Mouse (Mus musculus): ENCODE data around the gene Otop3. TPM values are rescaled to one million over a fixed set of nuclear protein-coding genes. Genes with fewer than 3 reads are reported as not detected.
A peak's percentile ranks its signal among the peaks of the same experiment; 100 is the strongest.

Gene Otop3
- polyA plus RNA-seq (2015; fragmentation: Nextera tagmentation; extraction: Ambion mirVana): 2.3 and 2.7 TPM in 2 replicates

DNA sequence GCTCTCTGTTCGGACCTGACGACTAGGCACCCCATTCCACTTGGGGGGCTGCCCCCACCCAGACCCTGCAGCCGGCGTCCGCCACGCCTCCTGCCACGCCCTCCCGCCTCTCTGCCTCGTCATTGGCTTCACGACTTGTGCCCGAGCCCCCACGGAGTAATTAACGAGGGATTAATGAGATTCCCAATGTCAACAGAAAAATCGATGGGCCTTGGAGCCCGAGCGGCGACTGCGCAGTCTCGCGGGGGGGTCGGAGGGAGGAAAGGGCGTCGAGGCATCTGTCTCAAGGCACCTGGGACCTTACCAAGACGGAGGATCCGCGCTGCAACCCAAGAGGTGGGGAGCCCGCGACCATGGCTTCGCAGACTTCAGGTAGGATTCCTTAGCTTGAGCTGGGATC is at the start of gene Otop3:
Gene Otop3 (plus strand): TSS at position 201 of the 400 bp plus-strand sequence.
- H3K9ac ChIP-seq (ENCODE audit: low read depth, low read length): peak within 1 kb of the TSS; percentile 58
- no peak within 1 kb of the TSS for H3K27ac ChIP-seq (ENCODE audit: low read depth, low read length)
- WGBS: 2% methylated on average over 29 of the region's 29 CpGs
- peak within 1 kb of the TSS; percentile 70 for H3K4me2 ChIP-seq (ENCODE audit: low read length)
- H3K4me3 ChIP-seq (ENCODE audit: low read length): peak within 1 kb of the TSS; percentile 40
- H3K27me3 ChIP-seq (replicated peaks; ENCODE audit: control insufficient read depth, insufficient read depth, low read length): peaks cover 14% of the 10 kb centered on the region
- H3K9me3 ChIP-seq (ENCODE audit: control insufficient read depth, low read length): no peaks in the 10 kb centered on the region
- peaks cover 8% of the 10 kb centered on the region for H3K4me1 ChIP-seq (ENCODE audit: control insufficient read depth, insufficient read depth, low read depth, low read length)
- no peaks in the 10 kb centered on the region for H3K36me3 ChIP-seq (ENCODE audit: control insufficient read depth, insufficient read depth, low read length)
- 0 out of 2 replicates have a peak, but pooled peaks have one; percentile 17 for ATAC-seq

DNA sequence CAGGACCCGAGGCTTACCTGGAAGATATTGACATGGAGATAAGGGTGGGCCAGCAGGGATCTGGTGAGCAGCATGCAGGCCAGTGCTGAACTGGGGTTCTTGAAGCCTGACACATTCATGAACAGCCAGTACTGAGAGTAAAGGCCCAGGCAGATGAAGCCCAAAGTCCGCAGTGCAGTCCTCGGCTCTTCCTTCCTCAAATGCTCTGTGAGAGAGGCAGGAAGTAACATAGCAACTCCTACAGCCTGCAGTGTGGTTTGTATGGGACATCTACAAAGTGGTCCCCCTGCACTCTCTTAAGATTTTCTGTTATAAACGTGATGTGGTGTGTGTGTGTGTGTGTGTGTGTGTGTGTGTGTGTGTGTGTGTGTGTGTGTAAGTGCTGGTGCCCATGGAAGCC is 49.2 kb upstream of the Otop3 start:
- Histone ChIP-seq H3K27ac (ENCODE audit: low read depth, low read length) (no peak overlapping the region), H3K4me1 (ENCODE audit: control insufficient read depth, insufficient read depth, low read depth, low read length) (peaks cover 2% of the 10 kb centered on the region), H3K9me3 (ENCODE audit: control insufficient read depth, low read length) (no peaks in the 10 kb centered on the region), H3K36me3 (ENCODE audit: control insufficient read depth, insufficient read depth, low read length) (no peaks in the 10 kb centered on the region), H3K27me3 (replicated peaks; ENCODE audit: control insufficient read depth, insufficient read depth, low read length) (no peaks in the 10 kb centered on the region), H3K4me2 (ENCODE audit: low read length) (no peak overlapping the region), H3K9ac (ENCODE audit: low read depth, low read length) (no peak overlapping the region), H3K4me3 (ENCODE audit: low read length) (no peak overlapping the region)
- WGBS: 77% methylated on average over 4 of the region's 4 CpGs
- ATAC-seq: no peak

DNA sequence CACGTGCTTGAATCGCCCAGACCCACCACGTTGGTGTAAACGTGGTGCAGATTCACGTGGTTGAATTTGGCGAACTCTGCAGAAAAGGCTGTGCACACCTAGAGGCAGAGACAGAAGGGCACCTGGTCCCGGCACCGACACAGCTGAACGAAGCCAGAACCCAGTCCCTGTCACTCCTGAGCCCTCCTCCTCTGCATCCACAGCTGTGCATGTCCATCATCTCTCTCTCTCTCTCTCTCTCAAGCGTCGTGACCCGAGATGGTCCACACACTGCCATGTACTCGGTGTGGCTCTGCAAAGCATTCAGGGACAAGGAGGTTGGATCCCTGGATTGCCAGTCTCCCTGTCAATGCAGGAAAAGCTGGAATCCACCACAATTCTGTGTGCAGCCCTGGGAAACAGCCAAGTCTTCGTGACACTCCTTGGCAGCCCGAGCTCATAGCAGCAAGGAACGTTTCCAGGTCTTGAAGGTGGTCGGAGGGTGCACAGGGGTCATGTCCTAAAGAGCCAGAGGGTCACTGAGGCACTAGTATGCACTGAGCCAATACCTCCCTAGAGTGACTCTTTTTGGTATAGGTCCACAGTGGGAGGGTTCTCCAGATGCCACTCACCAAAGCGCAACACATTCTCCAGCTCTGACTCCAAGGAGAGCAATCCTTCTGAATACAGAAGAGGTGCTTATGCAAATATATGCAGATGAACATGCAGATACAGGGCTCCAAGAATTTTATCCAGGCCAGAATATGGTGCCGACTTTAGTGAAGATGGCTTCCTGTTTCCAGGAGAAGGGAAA is 48.1 kb upstream of the Otop3 start:
- H3K9me3 ChIP-seq (ENCODE audit: control insufficient read depth, low read length): no peaks in the 10 kb centered on the region
- no peaks in the 10 kb centered on the region for H3K36me3 ChIP-seq (ENCODE audit: control insufficient read depth, insufficient read depth, low read length)
- no peak overlapping the region for H3K4me2 ChIP-seq (ENCODE audit: low read length)
- no peaks in the 10 kb centered on the region for H3K27me3 ChIP-seq (replicated peaks; ENCODE audit: control insufficient read depth, insufficient read depth, low read length)
- H3K27ac ChIP-seq (ENCODE audit: low read depth, low read length): peak overlapping the region; percentile 29; the same call in 1 of the 2 replicates
- H3K9ac ChIP-seq (ENCODE audit: low read depth, low read length): no peak overlapping the region
- ATAC-seq: no peak; the same call in 1 of the 2 replicates
- no peak overlapping the region for H3K4me3 ChIP-seq (ENCODE audit: low read length)
- H3K4me1 ChIP-seq (ENCODE audit: control insufficient read depth, insufficient read depth, low read depth, low read length): peaks cover 2% of the 10 kb centered on the region
- WGBS: 62% methylated on average over 19 of the region's 19 CpGs

DNA sequence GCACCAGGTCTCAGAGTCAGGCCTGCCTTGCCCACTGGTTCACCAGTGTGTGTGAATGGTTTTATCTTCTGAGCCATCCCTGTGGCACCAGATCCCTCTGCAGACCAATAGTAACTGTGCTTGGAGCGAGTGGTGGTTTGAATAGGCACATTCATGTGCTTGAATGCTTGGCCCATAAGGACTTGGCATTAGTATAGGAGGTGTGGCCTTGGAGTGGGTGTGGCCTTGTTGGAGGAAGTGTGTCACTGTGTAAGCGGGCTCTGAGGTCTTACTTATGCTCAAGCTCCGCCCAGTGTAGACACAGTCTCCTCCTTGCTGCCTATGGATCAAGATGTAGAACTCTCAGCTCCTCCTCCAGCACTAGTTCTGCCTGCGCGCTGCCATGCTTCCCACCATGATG is 47.1 kb upstream of the Otop3 start:
- 81% methylated on average over 5 of the region's 5 CpGs for WGBS
- Histone ChIP-seq H3K36me3 (ENCODE audit: control insufficient read depth, insufficient read depth, low read length) (no peaks in the 10 kb centered on the region), H3K4me3 (ENCODE audit: low read length) (no peak overlapping the region), H3K9me3 (ENCODE audit: control insufficient read depth, low read length) (no peaks in the 10 kb centered on the region), H3K4me2 (ENCODE audit: low read length) (no peak overlapping the region), H3K4me1 (ENCODE audit: control insufficient read depth, insufficient read depth, low read depth, low read length) (peaks cover 2% of the 10 kb centered on the region), H3K9ac (ENCODE audit: low read depth, low read length) (no peak overlapping the region), H3K27me3 (replicated peaks; ENCODE audit: control insufficient read depth, insufficient read depth, low read length) (no peaks in the 10 kb centered on the region), H3K27ac (ENCODE audit: low read depth, low read length) (no peak overlapping the region)
- peak; percentile 31; the same call in 1 of the 2 replicates for ATAC-seq

DNA sequence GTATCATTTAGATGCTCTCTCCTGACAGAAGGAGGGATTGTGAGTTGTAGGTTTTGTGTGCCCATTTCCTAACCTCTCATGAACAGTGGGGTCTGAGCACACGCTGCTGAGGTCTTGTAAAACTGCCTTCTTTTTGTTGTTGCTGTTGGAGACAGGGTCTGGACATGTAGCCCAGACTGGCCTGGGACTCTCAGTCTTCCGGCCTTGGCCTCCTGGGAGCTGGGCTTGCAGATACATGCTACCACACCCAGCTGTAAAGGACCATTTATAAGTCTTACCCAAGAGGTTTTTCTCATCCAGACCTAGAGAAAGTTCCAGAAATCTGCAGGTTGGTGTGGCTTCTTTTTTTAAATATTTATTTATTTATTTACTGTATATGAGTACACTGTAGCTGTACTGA is 46.2 kb upstream of the Otop3 start:
- Histone ChIP-seq H3K36me3 (ENCODE audit: control insufficient read depth, insufficient read depth, low read length) (no peaks in the 10 kb centered on the region), H3K4me2 (ENCODE audit: low read length) (no peak overlapping the region), H3K4me3 (ENCODE audit: low read length) (no peak overlapping the region), H3K4me1 (ENCODE audit: control insufficient read depth, insufficient read depth, low read depth, low read length) (peaks cover under 1% of the 10 kb centered on the region; the same call in 1 of the 2 replicates), H3K27me3 (replicated peaks; ENCODE audit: control insufficient read depth, insufficient read depth, low read length) (no peaks in the 10 kb centered on the region), H3K9me3 (ENCODE audit: control insufficient read depth, low read length) (no peaks in the 10 kb centered on the region), H3K27ac (ENCODE audit: low read depth, low read length) (no peak overlapping the region), H3K9ac (ENCODE audit: low read depth, low read length) (no peak overlapping the region)
- ATAC-seq: no peak
- whole genome bisulfite sequencing: 92% methylated on average over 2 of the region's 2 CpGs

DNA sequence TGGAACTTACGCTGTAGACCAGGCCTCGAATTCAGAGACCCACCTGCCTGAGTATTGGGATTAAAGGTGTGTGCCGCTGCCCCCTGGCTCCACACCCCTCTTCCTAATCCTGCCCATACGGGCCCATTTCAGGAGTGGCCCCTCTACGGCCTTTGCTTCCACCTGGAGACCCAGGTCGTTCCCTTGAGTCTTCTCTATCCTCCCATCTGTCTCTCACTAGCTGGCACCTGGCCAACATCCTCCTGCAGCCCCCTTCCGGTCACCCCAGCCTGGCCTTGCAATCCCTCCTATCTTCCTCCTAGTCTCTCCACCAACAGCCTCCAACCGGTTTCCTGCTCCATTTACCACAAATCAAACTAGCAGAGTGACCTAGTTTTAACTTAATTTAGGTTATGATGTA is 44.6 kb upstream of the Otop3 start:
- ATAC-seq: no peak

DNA sequence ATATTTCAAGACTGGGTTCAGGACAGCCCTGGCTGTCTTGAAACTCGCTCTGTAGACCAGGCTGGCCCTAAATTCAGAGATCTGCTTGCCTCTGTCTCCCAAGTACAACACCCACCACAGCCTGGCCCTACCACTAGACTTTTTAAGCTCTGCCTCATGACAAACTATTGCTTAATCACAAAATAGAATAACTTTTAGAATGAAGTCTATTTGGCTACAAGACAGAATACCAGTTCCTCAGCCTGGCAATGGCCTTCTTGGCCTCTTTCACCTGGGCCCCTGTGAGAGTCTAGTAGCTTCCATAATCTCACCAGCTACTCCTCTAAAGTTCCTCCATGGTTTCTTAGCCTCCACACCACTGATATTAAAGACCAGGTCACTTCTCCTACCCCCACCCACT is 44.2 kb upstream of the Otop3 start:
- H3K36me3 ChIP-seq (ENCODE audit: control insufficient read depth, insufficient read depth, low read length): no peaks in the 10 kb centered on the region
- 91% methylated on average over 1 of the region's 1 CpGs for WGBS
- H3K4me2 ChIP-seq (ENCODE audit: low read length): no peak overlapping the region
- no peaks in the 10 kb centered on the region for H3K9me3 ChIP-seq (ENCODE audit: control insufficient read depth, low read length)
- no peak overlapping the region for H3K4me3 ChIP-seq (ENCODE audit: low read length)
- no peaks in the 10 kb centered on the region for H3K4me1 ChIP-seq (ENCODE audit: control insufficient read depth, insufficient read depth, low read depth, low read length)
- no peak overlapping the region for H3K9ac ChIP-seq (ENCODE audit: low read depth, low read length)
- ATAC-seq: no peak
- H3K27me3 ChIP-seq (replicated peaks; ENCODE audit: control insufficient read depth, insufficient read depth, low read length): no peaks in the 10 kb centered on the region
- H3K27ac ChIP-seq (ENCODE audit: low read depth, low read length): no peak overlapping the region

More for the DNA sequence above, 44.6 kb upstream of the Otop3 start:
- H3K9ac ChIP-seq (ENCODE audit: low read depth, low read length): no peak overlapping the region
- H3K36me3 ChIP-seq (ENCODE audit: control insufficient read depth, insufficient read depth, low read length): no peaks in the 10 kb centered on the region
- H3K9me3 ChIP-seq (ENCODE audit: control insufficient read depth, low read length): no peaks in the 10 kb centered on the region
- H3K27me3 ChIP-seq (replicated peaks; ENCODE audit: control insufficient read depth, insufficient read depth, low read length): no peaks in the 10 kb centered on the region
- no peaks in the 10 kb centered on the region for H3K4me1 ChIP-seq (ENCODE audit: control insufficient read depth, insufficient read depth, low read depth, low read length)
- 81% methylated on average over 8 of the region's 8 CpGs for WGBS
- H3K4me3 ChIP-seq (ENCODE audit: low read length): no peak overlapping the region
- no peak overlapping the region for H3K27ac ChIP-seq (ENCODE audit: low read depth, low read length)
- H3K4me2 ChIP-seq (ENCODE audit: low read length): no peak overlapping the region

DNA sequence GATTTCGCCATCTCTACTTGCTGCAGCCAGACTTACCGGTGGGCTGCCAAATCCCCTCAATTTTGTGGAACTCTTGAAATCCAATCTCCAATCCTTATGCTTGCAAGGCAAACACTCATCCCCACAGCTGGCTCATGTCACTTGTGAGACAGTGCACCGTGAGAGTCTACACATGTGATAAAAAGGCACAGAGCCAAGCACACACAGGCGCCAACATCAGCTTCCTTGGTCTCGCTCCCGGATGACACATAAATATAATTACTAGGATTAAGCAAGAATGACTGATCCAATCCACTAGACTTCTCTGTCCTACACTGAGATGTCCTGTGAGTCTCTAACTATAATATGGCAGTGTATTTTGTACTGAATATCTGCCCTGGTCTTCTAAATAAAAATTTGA is 43.6 kb upstream of the Otop3 start:
- H3K9ac ChIP-seq (ENCODE audit: low read depth, low read length): no peak overlapping the region
- no peaks in the 10 kb centered on the region for H3K36me3 ChIP-seq (ENCODE audit: control insufficient read depth, insufficient read depth, low read length)
- no peaks in the 10 kb centered on the region for H3K9me3 ChIP-seq (ENCODE audit: control insufficient read depth, low read length)
- no peak overlapping the region for H3K4me2 ChIP-seq (ENCODE audit: low read length)
- 70% methylated on average over 6 of the region's 6 CpGs for WGBS
- H3K27ac ChIP-seq (ENCODE audit: low read depth, low read length): no peak overlapping the region
- H3K4me1 ChIP-seq (ENCODE audit: control insufficient read depth, insufficient read depth, low read depth, low read length): no peaks in the 10 kb centered on the region
- H3K27me3 ChIP-seq (replicated peaks; ENCODE audit: control insufficient read depth, insufficient read depth, low read length): no peaks in the 10 kb centered on the region
- no peak overlapping the region for H3K4me3 ChIP-seq (ENCODE audit: low read length)
- ATAC-seq: no peak

DNA sequence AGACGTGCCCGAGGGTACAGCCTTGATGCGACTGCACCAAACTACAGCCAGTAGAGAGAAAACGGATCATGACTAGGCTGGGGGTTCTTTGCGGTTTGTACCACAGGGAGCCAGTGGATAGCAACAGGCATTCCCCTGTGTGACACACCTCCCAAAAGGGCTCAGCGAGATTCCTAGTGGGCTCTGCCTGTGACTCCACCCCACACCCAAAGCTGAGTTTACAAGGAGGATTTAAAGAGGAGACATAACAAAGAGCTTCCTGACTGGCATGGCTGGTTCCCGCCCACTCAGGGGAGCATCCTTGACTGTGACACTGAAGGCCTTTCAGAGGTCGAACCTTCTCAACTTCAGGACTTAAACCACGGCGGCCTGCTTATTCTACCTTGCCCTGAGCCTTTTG is 43.0 kb upstream of the Otop3 start:
- ATAC-seq: no peak
- H3K36me3 ChIP-seq (ENCODE audit: control insufficient read depth, insufficient read depth, low read length): no peaks in the 10 kb centered on the region
- WGBS: 79% methylated on average over 10 of the region's 10 CpGs
- H3K4me1 ChIP-seq (ENCODE audit: control insufficient read depth, insufficient read depth, low read depth, low read length): no peaks in the 10 kb centered on the region; the same call in 1 of the 2 replicates
- no peak overlapping the region for H3K9ac ChIP-seq (ENCODE audit: low read depth, low read length)
- H3K9me3 ChIP-seq (ENCODE audit: control insufficient read depth, low read length): no peaks in the 10 kb centered on the region
- H3K4me3 ChIP-seq (ENCODE audit: low read length): no peak overlapping the region
- no peaks in the 10 kb centered on the region for H3K27me3 ChIP-seq (replicated peaks; ENCODE audit: control insufficient read depth, insufficient read depth, low read length)
- H3K27ac ChIP-seq (ENCODE audit: low read depth, low read length): no peak overlapping the region
- H3K4me2 ChIP-seq (ENCODE audit: low read length): no peak overlapping the region

Data from hindbrain, embryonic 16.5 days (tissue).